Mouse (Mus musculus): ENCODE results near the gene Uvrag.

- TF ChIP-seq CTCF (IDR thresholded peaks at IDR 0.05; ENCODE audit: low read depth, low read length) (no peak), TAL1 (conservative IDR thresholded peaks at IDR 0.05; ENCODE audit: low read depth, low read length) (no peak)
Observed at GRCm38 (mm10) chr7:99172898-99173297, 32.0 kb upstream of the Uvrag start.

Measured in G1E (cell line).